Mouse (Mus musculus): ENCODE data around the gene Helz. TPM values are rescaled to one million over a fixed set of nuclear protein-coding genes. Genes with fewer than 3 reads are reported as not detected.

Helz gene
- polyA plus RNA-seq, 1 experiment from 2014 or later = 23.4 TPM

DNA sequence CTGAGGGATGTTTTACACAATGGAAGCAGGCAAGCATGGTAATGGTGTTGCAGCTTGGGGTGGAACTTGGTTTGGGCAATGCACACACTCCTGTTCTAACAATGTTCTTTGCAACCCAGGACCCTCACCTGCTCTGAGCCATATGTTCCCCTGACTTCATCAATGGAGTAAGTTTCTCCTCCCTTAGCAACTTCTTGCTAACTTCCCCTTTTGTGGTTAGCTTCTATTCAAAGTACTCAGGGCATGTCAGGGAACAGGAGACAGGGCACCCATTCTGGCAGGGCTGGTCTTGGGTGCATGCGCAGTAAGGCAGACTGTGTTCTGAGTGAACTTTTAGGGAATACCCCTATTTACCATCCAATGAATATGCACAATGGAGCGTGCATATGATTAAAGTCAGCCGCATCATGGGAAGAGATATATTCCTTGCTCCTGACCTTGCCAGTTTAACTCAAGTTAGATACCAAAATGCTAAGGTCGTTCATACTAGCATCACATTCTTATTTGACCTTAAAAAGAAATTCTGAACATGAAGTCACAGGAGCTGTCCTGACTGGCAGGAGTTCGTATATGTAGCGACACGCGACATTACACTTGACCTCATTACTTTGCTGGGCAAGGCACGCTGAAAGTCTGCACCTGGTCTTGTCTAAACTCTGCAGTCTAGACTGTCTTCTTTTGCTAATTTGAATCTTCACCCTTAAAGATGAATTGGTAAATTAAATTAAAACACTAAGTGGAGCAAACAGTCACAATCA lies 172.7 kb downstream of the Helz start:
- Histone ChIP-seq H3K4me1 (ENCODE audit: control insufficient read depth, insufficient read depth, low read length) (no peaks in the 10 kb centered on the region), H3K4me3 (ENCODE audit: low read depth, low read length) (no peak overlapping the region), H3K36me3 (ENCODE audit: control insufficient read depth, insufficient read depth, low read length) (no peaks in the 10 kb centered on the region), H3K9me3 (ENCODE audit: control insufficient read depth, low read length) (no peaks in the 10 kb centered on the region), H3K27me3 (ENCODE audit: control insufficient read depth, insufficient read depth, low read length) (no peaks in the 10 kb centered on the region), H3K27ac (replicated peaks; ENCODE audit: low read depth, low read length) (no peak overlapping the region), H3K4me2 (ENCODE audit: low read depth, severe bottlenecking) (no peak overlapping the region), H3K9ac (ENCODE audit: low read length) (no peak overlapping the region)
- DNase-seq (ENCODE audit: low spot score) (no peak), ATAC-seq (ENCODE audit: insufficient number of reproducible peaks, low FRiP score, low TSS enrichment, low read depth) (no peak)
- WGBS = 87% methylated on average over 9 of the region's 9 CpGs

DNA sequence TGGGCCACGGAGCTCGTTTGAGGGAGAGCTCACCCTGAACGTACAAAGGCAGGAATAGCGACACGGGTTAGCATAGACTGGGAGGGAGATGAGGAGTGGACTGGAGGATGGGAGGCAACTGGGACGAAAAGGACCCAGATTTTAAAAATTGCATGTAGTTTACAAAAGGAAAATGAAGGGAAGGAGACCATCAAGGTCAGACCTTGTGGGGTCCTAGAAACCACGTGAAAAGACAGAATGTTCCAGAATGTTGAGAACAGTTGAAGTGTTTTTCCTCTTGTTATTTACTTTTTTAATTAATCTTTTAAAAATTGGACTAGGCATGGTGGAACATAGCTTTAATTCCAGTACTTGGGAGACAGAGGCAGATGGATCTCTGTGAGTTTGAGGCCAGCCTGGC lies 173.3 kb downstream of the Helz start:
- WGBS = 88% methylated on average over 7 of the region's 7 CpGs
- H3K4me3 ChIP-seq (ENCODE audit: low read depth, low read length) = no peak overlapping the region
- DNase-seq (ENCODE audit: low spot score) (no peak), ATAC-seq (ENCODE audit: insufficient number of reproducible peaks, low FRiP score, low TSS enrichment, low read depth) (no peak)
- H3K4me1 ChIP-seq (ENCODE audit: control insufficient read depth, insufficient read depth, low read length) = no peaks in the 10 kb centered on the region
- no peak overlapping the region for H3K4me2 ChIP-seq (ENCODE audit: low read depth, severe bottlenecking)
- no peak overlapping the region for H3K9ac ChIP-seq (ENCODE audit: low read length)
- no peak overlapping the region for H3K27ac ChIP-seq (replicated peaks; ENCODE audit: low read depth, low read length)
- no peaks in the 10 kb centered on the region for H3K36me3 ChIP-seq (ENCODE audit: control insufficient read depth, insufficient read depth, low read length)
- no peaks in the 10 kb centered on the region for H3K27me3 ChIP-seq (ENCODE audit: control insufficient read depth, insufficient read depth, low read length)
- H3K9me3 ChIP-seq (ENCODE audit: control insufficient read depth, low read length) = no peaks in the 10 kb centered on the region

DNA sequence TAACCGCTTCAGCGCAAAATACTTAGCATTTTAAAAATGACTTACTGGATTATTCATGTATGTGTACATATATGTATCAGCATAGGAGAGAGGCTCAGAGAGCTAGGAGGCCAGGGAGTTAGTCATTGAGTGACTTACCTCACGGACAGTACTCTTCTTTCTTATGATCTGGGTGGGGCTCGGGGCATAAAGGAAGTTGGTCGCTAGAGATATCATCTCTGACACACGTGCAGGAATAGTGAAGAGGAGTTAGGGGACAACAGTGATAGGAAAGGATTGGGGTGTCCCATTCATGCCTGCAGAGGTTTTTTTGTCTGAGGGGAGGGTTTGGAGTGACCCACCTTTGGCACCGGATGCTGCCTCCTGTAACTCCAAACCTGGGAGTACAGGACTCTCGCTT lies 176.9 kb downstream of the Helz start:
- ATAC-seq (ENCODE audit: insufficient number of reproducible peaks, low FRiP score, low TSS enrichment, low read depth) (no peak), DNase-seq (ENCODE audit: low spot score) (no peak)
- Histone ChIP-seq H3K36me3 (ENCODE audit: control insufficient read depth, insufficient read depth, low read length) (no peaks in the 10 kb centered on the region), H3K9ac (ENCODE audit: low read length) (no peak overlapping the region), H3K27ac (replicated peaks; ENCODE audit: low read depth, low read length) (no peak overlapping the region), H3K4me1 (ENCODE audit: control insufficient read depth, insufficient read depth, low read length) (no peaks in the 10 kb centered on the region), H3K9me3 (ENCODE audit: control insufficient read depth, low read length) (no peaks in the 10 kb centered on the region), H3K4me3 (ENCODE audit: low read depth, low read length) (no peak overlapping the region), H3K4me2 (ENCODE audit: low read depth, severe bottlenecking) (no peak overlapping the region), H3K27me3 (ENCODE audit: control insufficient read depth, insufficient read depth, low read length) (no peaks in the 10 kb centered on the region)
- 91% methylated on average over 8 of the region's 8 CpGs for WGBS

DNA sequence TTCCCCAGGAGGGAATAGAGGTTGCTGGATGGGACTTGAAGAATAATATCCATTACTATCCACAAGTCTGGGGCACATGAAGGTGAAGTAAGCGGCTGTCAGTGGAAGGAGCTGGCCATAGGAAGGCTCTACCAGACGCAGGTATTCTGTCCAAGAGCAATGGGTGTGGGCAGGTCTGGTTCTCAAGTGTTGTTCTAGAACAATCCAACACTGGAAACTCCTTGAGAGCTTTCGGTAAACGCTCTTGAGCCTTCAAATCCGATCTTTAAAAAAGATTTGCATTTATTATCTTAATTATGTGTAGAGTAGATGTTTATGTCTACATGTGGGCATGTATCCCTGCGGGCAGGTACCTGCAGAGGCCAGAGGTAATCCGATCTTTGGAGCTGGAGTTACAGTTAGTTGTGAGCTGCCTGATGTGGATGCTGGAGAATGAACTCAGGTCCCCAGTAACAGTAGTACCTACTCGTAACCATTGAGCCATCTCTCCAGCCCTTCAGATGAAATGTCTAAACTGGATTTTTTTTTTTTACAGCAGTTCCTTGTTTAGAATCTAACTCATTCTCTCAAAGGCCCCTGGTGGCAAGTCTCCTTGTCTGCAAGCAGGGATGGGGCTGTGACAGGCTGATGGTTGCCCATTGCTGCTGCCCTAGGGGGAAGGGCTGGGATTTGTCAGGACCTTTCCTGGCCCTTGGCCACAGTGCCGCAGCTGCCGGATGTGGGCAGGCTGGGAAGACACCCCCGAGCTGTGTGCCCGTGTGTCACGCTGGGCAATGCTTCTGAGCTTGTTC lies 180.5 kb downstream of the Helz start:
- Histone ChIP-seq H3K36me3 (ENCODE audit: control insufficient read depth, insufficient read depth, low read length) (no peaks in the 10 kb centered on the region), H3K27ac (replicated peaks; ENCODE audit: low read depth, low read length) (no peak overlapping the region), H3K9ac (ENCODE audit: low read length) (no peak overlapping the region), H3K9me3 (ENCODE audit: control insufficient read depth, low read length) (no peaks in the 10 kb centered on the region), H3K4me1 (ENCODE audit: control insufficient read depth, insufficient read depth, low read length) (no peaks in the 10 kb centered on the region), H3K4me2 (ENCODE audit: low read depth, severe bottlenecking) (no peak overlapping the region), H3K27me3 (ENCODE audit: control insufficient read depth, insufficient read depth, low read length) (no peaks in the 10 kb centered on the region), H3K4me3 (ENCODE audit: low read depth, low read length) (no peak overlapping the region)
- WGBS = 84% methylated on average over 13 of the region's 13 CpGs
- DNase-seq (ENCODE audit: low spot score) = no peak
- ATAC-seq (ENCODE audit: insufficient number of reproducible peaks, low FRiP score, low TSS enrichment, low read depth) = no peak

DNA sequence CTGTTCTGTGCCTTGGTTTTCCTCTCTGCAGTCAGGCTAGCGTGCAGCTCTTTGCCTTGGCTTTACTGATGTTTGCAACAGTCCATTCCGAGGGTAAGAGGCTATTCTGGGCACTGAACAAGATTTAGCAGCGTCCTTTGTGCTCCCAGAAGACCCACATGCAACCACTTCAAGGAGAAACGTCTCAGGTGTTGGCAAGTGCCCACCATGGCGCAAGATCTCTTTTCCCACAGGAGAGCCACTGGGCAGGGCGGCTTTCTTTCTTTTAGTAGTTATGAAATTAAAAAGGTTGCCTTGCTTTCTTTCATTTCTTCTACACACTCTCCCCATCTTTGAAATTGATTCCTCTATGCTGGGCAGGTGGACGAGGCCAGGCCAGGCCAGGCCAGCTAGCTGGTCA lies 181.4 kb downstream of the Helz start:
- 86% methylated on average over 7 of the region's 7 CpGs for WGBS
- H3K27me3 ChIP-seq (ENCODE audit: control insufficient read depth, insufficient read depth, low read length) = no peaks in the 10 kb centered on the region
- no peak overlapping the region for H3K27ac ChIP-seq (replicated peaks; ENCODE audit: low read depth, low read length)
- H3K9me3 ChIP-seq (ENCODE audit: control insufficient read depth, low read length) = no peaks in the 10 kb centered on the region
- H3K4me1 ChIP-seq (ENCODE audit: control insufficient read depth, insufficient read depth, low read length) = no peaks in the 10 kb centered on the region
- H3K36me3 ChIP-seq (ENCODE audit: control insufficient read depth, insufficient read depth, low read length) = no peaks in the 10 kb centered on the region
- no peak overlapping the region for H3K9ac ChIP-seq (ENCODE audit: low read length)
- no peak overlapping the region for H3K4me2 ChIP-seq (ENCODE audit: low read depth, severe bottlenecking)
- DNase-seq (ENCODE audit: low spot score) (no peak), ATAC-seq (ENCODE audit: insufficient number of reproducible peaks, low FRiP score, low TSS enrichment, low read depth) (no peak)
- H3K4me3 ChIP-seq (ENCODE audit: low read depth, low read length) = no peak overlapping the region

DNA sequence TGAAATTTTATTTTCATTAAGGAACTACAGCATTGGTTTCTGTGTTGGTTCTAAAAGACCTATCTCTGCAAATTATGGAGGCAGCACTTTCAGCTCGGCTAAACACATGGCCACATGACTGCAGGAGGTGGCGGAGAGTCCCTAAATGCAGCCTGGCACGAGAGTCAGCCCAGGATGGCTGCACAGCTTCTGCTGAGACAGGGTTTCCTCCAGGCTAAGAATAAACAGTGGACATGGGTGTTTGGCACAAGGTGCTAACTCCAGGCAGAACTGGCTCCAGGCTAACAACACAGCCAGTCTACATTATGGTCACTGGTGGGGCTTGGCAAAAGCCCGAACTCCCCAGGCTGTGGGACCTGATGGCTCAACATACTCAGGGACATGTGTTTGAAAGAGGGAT lies 183.2 kb downstream of the Helz start:
- no peak for ATAC-seq (ENCODE audit: insufficient number of reproducible peaks, low FRiP score, low TSS enrichment, low read depth)
- Histone ChIP-seq H3K36me3 (ENCODE audit: control insufficient read depth, insufficient read depth, low read length) (no peaks in the 10 kb centered on the region), H3K9ac (ENCODE audit: low read length) (no peak overlapping the region), H3K27me3 (ENCODE audit: control insufficient read depth, insufficient read depth, low read length) (no peaks in the 10 kb centered on the region), H3K9me3 (ENCODE audit: control insufficient read depth, low read length) (no peaks in the 10 kb centered on the region), H3K27ac (replicated peaks; ENCODE audit: low read depth, low read length) (no peak overlapping the region), H3K4me1 (ENCODE audit: control insufficient read depth, insufficient read depth, low read length) (no peaks in the 10 kb centered on the region), H3K4me3 (ENCODE audit: low read depth, low read length) (no peak overlapping the region), H3K4me2 (ENCODE audit: low read depth, severe bottlenecking) (no peak overlapping the region)
- no peak for DNase-seq (ENCODE audit: low spot score)
- WGBS = 87% methylated on average over 4 of the region's 4 CpGs

DNA sequence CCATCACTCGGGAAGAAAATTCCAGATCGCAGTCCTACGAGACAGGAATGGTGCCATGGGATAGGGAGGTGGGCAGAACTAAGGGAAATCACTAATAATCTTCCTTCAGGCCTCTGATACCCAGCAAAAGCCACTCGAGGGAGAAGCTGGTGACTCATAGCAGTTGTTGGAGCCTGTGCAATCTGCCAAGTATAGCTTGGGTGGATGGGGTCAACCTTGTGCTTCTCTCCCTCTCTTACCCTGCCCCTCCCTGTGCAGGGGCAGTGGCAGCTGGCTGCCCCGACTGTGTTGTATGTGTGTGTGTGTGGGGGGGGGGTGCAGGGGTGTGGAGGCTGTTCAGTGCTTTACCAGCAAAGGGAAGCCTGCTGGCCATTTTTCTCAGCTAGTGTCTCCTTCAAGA lies 183.8 kb downstream of the Helz start:
- Histone ChIP-seq H3K4me3 (ENCODE audit: low read depth, low read length) (no peak overlapping the region), H3K36me3 (ENCODE audit: control insufficient read depth, insufficient read depth, low read length) (no peaks in the 10 kb centered on the region), H3K4me1 (ENCODE audit: control insufficient read depth, insufficient read depth, low read length) (no peaks in the 10 kb centered on the region), H3K27me3 (ENCODE audit: control insufficient read depth, insufficient read depth, low read length) (no peaks in the 10 kb centered on the region), H3K27ac (replicated peaks; ENCODE audit: low read depth, low read length) (no peak overlapping the region), H3K9me3 (ENCODE audit: control insufficient read depth, low read length) (no peaks in the 10 kb centered on the region), H3K9ac (ENCODE audit: low read length) (no peak overlapping the region), H3K4me2 (ENCODE audit: low read depth, severe bottlenecking) (no peak overlapping the region)
- no peak for ATAC-seq (ENCODE audit: insufficient number of reproducible peaks, low FRiP score, low TSS enrichment, low read depth)
- 75% methylated on average over 5 of the region's 5 CpGs for WGBS
- DNase-seq (ENCODE audit: low spot score) = no peak

DNA sequence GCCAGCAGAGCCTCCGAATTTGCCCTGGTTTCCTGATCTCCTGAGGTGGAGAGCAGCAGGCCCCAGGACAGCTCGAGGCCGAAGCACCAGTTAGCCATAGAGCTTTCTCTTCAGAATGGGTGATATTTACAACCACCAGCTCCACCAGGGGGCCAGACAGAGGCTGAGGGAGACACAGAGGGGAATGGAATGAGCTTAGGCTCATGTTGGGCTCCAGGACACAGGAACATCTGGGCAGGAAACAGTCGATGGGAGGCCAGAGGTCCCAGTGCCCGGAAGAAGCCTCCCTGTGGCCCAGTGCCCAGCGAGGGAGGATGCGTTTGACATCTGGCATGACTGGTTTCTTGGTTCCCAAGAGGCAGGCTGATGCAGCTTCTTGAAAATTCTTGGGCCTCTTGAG lies 186.4 kb downstream of the Helz start:
- Histone ChIP-seq H3K27ac (replicated peaks; ENCODE audit: low read depth, low read length) (no peak overlapping the region), H3K9ac (ENCODE audit: low read length) (no peak overlapping the region), H3K4me1 (ENCODE audit: control insufficient read depth, insufficient read depth, low read length) (no peaks in the 10 kb centered on the region), H3K36me3 (ENCODE audit: control insufficient read depth, insufficient read depth, low read length) (no peaks in the 10 kb centered on the region), H3K4me2 (ENCODE audit: low read depth, severe bottlenecking) (no peak overlapping the region), H3K27me3 (ENCODE audit: control insufficient read depth, insufficient read depth, low read length) (no peaks in the 10 kb centered on the region), H3K9me3 (ENCODE audit: control insufficient read depth, low read length) (no peaks in the 10 kb centered on the region), H3K4me3 (ENCODE audit: low read depth, low read length) (no peak overlapping the region)
- WGBS = 83% methylated on average over 7 of the region's 7 CpGs
- ATAC-seq (ENCODE audit: insufficient number of reproducible peaks, low FRiP score, low TSS enrichment, low read depth) = no peak
- no peak for DNase-seq (ENCODE audit: low spot score)
